In genomic region chr2:105669371-105669861, GRCm38 (mm10) we compare ENCODE assay signal across 9 mouse cellular contexts. TPM values are rescaled to one million over a fixed set of nuclear protein-coding genes. Genes with fewer than 3 reads are reported as not detected.
A peak's percentile ranks its signal among the peaks of the same experiment; 100 is the strongest.
DNase-seq lines count a peak whose midpoint lies in the region; ATAC-seq and TF ChIP-seq lines count a peak whose summit lies in the region.
"Had no signal": no experiment of that assay in that cellular context is flagged by ENCODE, and none has a peak within 500 bp of the region (broad histone marks: within the 10 kb centered on the region; RNA-seq: fewer than 3 reads in every experiment).

No protein-coding gene starts in this region.

- no peak overlapping the region for H3K27ac ChIP-seq in hindbrain, embryonic 15.5 days (replicated peaks)
- 0 out of 2 replicates have a peak overlapping the region, but pooled peaks have one; percentile 7 for H3K27ac ChIP-seq in olfactory bulb, adult 2 months (ENCODE audit: insufficient read depth, low read depth, low read length)
- H3K27ac ChIP-seq: macrophage had no signal

- DNase-seq in kidney, adult 18-20 months = peak; percentile 20
- no peak for DNase-seq in kidney, adult 8-10 months
- peak; percentile 45 to 59 for DNase-seq in cerebellum, postnatal 36 days
- DNase-seq in ovary, postnatal 36 days (ENCODE audit: low spot score) = no peak
- no peak for DNase-seq in lung, postnatal 14 days
- DNase-seq in left cerebral cortex, adult 8-10 months (ENCODE audit: low spot score in 2 of 2) = no peak

- WGBS in hindbrain, embryonic 15.5 days = under 1% methylated on average over 35 of the region's 35 CpGs
- 2% methylated on average over 35 of the region's 35 CpGs for WGBS in olfactory bulb, adult 2 months

- no peaks in the 10 kb centered on the region for H3K36me3 ChIP-seq in hindbrain, embryonic 15.5 days

- H3K9ac ChIP-seq in hindbrain, embryonic 15.5 days = peak overlapping the region; percentile 33

- H3K4me3 ChIP-seq in hindbrain, embryonic 15.5 days = peak overlapping the region; percentile 30
- H3K4me3 ChIP-seq in olfactory bulb, adult 2 months (ENCODE audit: insufficient read depth, low read depth, low read length) = peak overlapping the region; percentile 40

- H3K4me2 ChIP-seq in hindbrain, embryonic 15.5 days = peak overlapping the region; percentile 60

- H3K27me3 ChIP-seq in hindbrain, embryonic 15.5 days = peaks cover 80% of the 10 kb centered on the region

- H3K9me3 ChIP-seq in hindbrain, embryonic 15.5 days = no peaks in the 10 kb centered on the region

- TF ChIP-seq POLR2A in olfactory bulb, adult 2 months (IDR thresholded peaks at IDR 0.05; ENCODE audit: insufficient read depth, low read depth, low read length) = no peak

- H3K4me1 ChIP-seq in hindbrain, embryonic 15.5 days (replicated peaks) = peaks cover 14% of the 10 kb centered on the region; the same call in 1 of the 2 replicates
- peaks cover 31% of the 10 kb centered on the region for H3K4me1 ChIP-seq in olfactory bulb, adult 2 months (ENCODE audit: control insufficient read depth, insufficient read depth, low read length)

- no peak for TF ChIP-seq CTCF in olfactory bulb, adult 2 months (IDR thresholded peaks at IDR 0.05; ENCODE audit: insufficient read depth, low read depth, low read length)

- ATAC-seq in hindbrain, embryonic 15.5 days (ENCODE audit: low FRiP score, low read depth) = no peak

RNA-seq across cellular contexts. Expression of gene Pax6, which starts 0.7 kb away (rescaled TPM):
- 32.6 and 42.3 TPM in 2 replicates for polyA plus RNA-seq in hindbrain, embryonic 15.5 days (2015; fragmentation: Nextera tagmentation; extraction: Ambion mirVana)
- polyA plus RNA-seq in olfactory bulb, adult 2 months (2012; ENCODE audit: insufficient read depth, insufficient read length, low replicate concordance, missing spikeins) = not detected in 2 replicates
- 10 to 100 TPM in 3 of 4 experiments, 1 to 10 TPM in 1; 9.3 to 12.0 (median 11.3) TPM for total RNA-seq in left cerebral cortex, adult 8-10 months (2022)
- polyA plus RNA-seq: macrophage had no signal

Comparison
In these comparisons a context has a peak if more than half of its experiments do, and no peak if none do; other contexts are left out.
1. DNase-seq: peak in kidney, adult 18-20 months (single experiment) and cerebellum, postnatal 36 days (2 of 2); none in kidney, adult 8-10 months (0 of 2), ovary, postnatal 36 days (single experiment), lung, postnatal 14 days (single experiment) and left cerebral cortex, adult 8-10 months (0 of 2).